Mouse (Mus musculus): ENCODE results near the gene Catsperz. TPM values are rescaled to one million over a fixed set of nuclear protein-coding genes. Genes with fewer than 3 reads are reported as not detected.
A peak's percentile ranks its signal among the peaks of the same experiment; 100 is the strongest.

Gene Catsperz
- polyA plus RNA-seq, 1 experiment from 2014 or later = 1.4 TPM

DNA sequence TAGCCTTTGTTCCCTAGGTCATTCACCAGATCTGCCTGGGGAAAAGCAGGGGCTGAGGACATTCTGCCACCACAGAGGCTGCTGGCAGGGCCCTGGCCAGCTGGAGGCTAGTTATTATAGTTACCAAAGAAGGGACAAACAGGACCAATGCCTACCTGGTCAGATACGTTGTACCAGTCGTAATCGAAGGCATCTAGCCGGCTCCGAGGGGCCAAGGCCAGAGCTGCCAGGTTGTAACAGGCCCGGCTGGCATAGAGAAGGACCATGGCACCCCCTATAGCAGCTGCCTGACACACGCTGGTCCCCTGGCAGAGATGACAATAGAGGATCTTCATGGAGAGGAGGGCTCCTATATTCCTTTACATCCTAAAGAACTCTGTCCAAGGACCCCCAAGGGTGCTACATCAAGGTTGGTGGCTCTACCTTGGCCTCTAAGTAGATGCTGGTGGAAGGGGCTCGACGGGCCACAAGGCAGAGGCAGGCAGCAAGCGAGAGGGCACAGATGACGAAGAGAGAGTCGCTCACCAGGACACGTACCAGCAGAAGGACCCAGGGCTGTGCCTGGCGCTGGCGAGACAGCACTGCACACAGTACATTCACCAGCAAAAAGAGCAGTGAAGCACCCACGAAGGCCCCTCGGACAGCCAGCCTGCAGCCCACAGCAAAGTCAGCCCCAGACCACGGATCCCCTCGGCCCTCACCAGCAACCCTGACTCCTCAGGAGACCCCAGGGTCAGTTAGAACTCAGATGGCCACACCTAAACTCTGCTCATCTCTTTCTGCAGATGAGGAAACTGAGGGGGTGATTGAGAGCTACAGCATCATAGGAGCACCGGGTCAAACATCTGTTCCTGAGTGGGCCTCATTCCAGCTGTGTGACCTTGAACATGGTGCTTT lies 14.2 kb upstream of the Catsperz start:
- Histone ChIP-seq H3K27ac (ENCODE audit: low read length) (no peak overlapping the region), H3K4me2 (ENCODE audit: low read depth, low read length) (no peak overlapping the region), H3K4me3 (ENCODE audit: low read length) (no peak overlapping the region), H3K9ac (ENCODE audit: low read depth, low read length) (no peak overlapping the region), H3K27me3 (replicated peaks; ENCODE audit: control insufficient read depth, insufficient read depth, low read length) (peaks cover 7% of the 10 kb centered on the region), H3K9me3 (ENCODE audit: control insufficient read depth, low read length) (no peaks in the 10 kb centered on the region), H3K36me3 (ENCODE audit: control insufficient read depth, insufficient read depth, low read length) (no peaks in the 10 kb centered on the region), H3K4me1 (ENCODE audit: control insufficient read depth, insufficient read depth, low read length) (peaks cover 20% of the 10 kb centered on the region)
- ATAC-seq = no peak
- 93% methylated on average over 20 of the region's 20 CpGs for WGBS

DNA sequence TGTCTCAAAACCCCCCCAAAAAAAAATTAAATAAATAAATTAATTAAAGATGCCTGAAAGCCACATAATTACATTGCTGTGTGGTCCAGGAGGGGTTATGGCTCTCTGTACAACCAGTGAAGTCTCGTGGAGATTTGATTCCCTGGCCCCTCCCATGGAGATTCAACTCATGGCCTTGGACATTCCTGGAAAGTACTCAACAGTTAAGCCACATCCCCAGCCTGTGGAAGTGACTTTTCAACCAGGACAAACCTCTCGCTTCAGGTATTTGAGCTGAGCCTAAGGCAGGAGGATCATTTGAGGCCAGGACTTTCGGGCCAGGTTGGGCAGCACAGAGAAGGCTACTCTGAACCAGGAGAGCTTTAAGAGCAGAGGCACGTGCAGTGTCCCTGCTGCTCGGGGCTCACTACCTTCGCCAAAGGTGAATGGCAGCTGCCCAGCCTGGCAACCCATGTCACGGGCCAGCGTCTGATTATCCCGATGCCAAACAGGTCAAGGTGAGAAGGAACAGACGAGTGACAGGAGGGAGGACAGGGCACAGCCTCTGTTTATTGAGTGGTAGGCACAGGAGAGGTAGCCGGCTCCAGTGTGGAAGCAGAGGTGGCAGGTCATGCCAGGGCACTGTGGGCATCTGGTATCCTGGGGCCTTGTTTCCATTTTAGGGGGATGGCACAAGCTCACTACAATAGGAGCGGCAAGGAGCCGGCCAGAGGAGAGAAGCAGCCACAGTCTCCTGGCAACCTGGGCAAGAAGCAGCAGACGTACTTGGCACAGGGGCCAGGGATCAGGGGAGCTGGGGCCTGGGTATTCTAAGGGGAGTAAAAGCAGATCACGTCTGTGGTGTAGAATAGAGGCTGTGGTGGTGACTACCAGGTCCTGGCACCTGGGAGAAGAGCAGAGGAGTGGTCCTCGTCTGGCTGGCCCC lies 12.6 kb upstream of the Catsperz start:
- ATAC-seq = no peak
- H3K4me3 ChIP-seq (ENCODE audit: low read length) = no peak overlapping the region
- no peaks in the 10 kb centered on the region for H3K36me3 ChIP-seq (ENCODE audit: control insufficient read depth, insufficient read depth, low read length)
- H3K4me1 ChIP-seq (ENCODE audit: control insufficient read depth, insufficient read depth, low read length) = peaks cover 28% of the 10 kb centered on the region
- H3K27ac ChIP-seq (ENCODE audit: low read length) = no peak overlapping the region
- H3K4me2 ChIP-seq (ENCODE audit: low read depth, low read length) = no peak overlapping the region
- 81% methylated on average over 16 of the region's 16 CpGs for WGBS
- H3K27me3 ChIP-seq (replicated peaks; ENCODE audit: control insufficient read depth, insufficient read depth, low read length) = peaks cover 23% of the 10 kb centered on the region
- H3K9ac ChIP-seq (ENCODE audit: low read depth, low read length) = peak overlapping the region; percentile 23; the same call in 1 of the 2 replicates
- H3K9me3 ChIP-seq (ENCODE audit: control insufficient read depth, low read length) = no peaks in the 10 kb centered on the region

DNA sequence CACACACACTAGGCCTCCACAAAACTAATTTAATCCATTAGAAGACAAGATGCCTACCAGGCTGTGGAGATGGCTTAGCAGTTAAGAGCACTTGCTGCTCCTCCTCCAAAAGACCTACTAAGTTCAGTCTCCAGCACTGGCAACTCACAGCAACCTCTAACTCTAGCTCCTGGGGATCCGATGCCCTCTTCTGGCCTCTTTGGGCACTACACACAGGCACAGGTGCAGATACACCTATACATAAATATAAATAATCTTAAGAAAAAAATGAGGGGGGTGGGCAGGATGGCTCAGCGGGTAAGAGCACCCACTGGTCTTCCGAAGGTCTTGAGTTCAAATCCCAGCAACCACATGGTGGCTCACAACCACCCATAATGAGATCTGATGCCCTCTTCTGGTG lies 11.1 kb upstream of the Catsperz start:
- Histone ChIP-seq H3K4me2 (ENCODE audit: low read depth, low read length) (no peak overlapping the region), H3K9ac (ENCODE audit: low read depth, low read length) (no peak overlapping the region), H3K36me3 (ENCODE audit: control insufficient read depth, insufficient read depth, low read length) (no peaks in the 10 kb centered on the region), H3K4me1 (ENCODE audit: control insufficient read depth, insufficient read depth, low read length) (peaks cover 27% of the 10 kb centered on the region), H3K27me3 (replicated peaks; ENCODE audit: control insufficient read depth, insufficient read depth, low read length) (peaks cover 29% of the 10 kb centered on the region), H3K27ac (ENCODE audit: low read length) (no peak overlapping the region), H3K9me3 (ENCODE audit: control insufficient read depth, low read length) (no peaks in the 10 kb centered on the region), H3K4me3 (ENCODE audit: low read length) (no peak overlapping the region)
- WGBS = 23% methylated on average over 3 of the region's 3 CpGs
- ATAC-seq = no peak

DNA sequence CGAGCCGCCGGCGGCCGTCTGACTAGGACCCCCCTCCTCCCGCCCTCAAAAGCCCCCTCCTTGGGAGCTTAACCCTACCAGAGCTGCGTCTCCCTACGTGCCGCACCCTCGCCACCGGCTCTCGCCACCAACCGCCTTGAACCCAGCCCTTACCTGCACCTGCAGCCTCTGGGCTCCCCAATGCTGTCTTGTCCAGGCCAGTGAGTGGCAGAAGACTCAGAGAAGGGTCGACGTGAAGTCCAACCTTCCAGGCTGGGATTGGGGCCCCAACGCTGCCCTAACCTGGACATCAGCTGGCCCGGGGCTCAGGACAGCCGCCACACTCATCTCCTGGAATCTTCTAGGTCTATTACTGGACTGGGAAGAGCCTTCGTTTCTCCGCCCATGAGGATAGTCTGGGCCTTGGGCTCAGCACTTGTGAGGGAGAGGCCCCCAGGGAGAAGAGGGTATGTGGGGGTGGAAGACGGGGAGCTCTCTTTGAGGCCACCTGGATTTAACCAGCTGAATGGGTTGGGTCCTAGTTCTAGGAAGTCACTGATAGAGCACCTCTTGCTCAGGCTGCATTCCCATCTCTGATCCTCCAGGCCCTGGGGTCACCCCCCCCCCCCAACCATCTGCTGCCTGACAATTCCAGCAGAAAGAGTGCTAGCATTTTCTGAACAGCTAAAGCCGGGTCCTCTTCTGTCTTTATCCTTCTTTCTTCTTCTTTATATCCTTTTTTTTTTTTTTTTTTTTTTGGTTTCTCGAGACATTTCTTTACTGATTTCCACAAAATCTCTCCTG lies 9.2 kb upstream of the Catsperz start, which contains the start of gene Kcnk4:
Gene Kcnk4 (minus strand): TSS at position 321 of the 783 bp plus-strand sequence.
- Histone ChIP-seq H3K4me1 (ENCODE audit: control insufficient read depth, insufficient read depth, low read length) (peaks cover 16% of the 10 kb centered on the region), H3K36me3 (ENCODE audit: control insufficient read depth, insufficient read depth, low read length) (no peaks in the 10 kb centered on the region), H3K9ac (ENCODE audit: low read depth, low read length) (peak within 1 kb of the TSS; percentile 66), H3K4me3 (ENCODE audit: low read length) (peak within 1 kb of the TSS; percentile 48), H3K4me2 (ENCODE audit: low read depth, low read length) (peak within 1 kb of the TSS; percentile 92), H3K9me3 (ENCODE audit: control insufficient read depth, low read length) (no peaks in the 10 kb centered on the region), H3K27ac (ENCODE audit: low read length) (no peak within 1 kb of the TSS), H3K27me3 (replicated peaks; ENCODE audit: control insufficient read depth, insufficient read depth, low read length) (peaks cover 29% of the 10 kb centered on the region)
- WGBS = 11% methylated on average over 23 of the region's 23 CpGs
- ATAC-seq = 0 out of 2 replicates have a peak, but pooled peaks have one; percentile 7

DNA sequence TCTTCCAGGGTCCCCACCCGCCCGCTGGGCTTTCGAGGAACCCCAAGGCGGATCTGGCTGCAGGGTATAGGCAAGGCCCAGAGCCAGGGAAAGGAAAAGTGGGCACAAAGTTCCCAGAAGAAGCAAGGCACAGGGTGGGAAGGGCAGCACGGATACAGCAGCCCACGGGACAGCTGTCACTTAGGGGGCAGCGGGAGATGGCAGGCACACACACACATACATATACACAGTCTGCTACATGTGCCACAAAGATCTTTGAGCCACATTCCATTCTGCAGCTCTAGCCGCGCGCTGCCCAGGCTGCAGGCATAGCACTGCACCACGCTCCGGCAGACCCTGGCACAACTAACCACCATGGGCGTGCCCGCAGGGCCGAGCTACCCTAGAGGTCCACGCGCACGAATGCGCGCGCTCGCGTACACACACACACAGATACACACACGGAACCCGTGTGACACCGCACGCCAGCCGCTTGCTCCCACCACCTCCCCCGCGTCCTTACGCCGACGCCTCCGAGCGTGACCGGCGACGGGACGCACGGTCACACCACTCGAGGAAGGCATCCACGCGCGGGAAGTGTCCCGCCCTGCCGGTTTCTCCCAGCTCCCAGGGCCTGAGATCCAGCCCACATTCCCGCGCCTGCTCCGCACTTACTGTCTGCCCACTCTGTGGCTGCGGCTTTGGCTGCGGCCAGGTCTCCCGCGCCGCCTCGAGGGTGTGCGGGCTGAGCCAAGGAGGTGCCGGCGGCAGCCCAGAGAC lies 8.4 kb upstream of the Catsperz start:
- Histone ChIP-seq H3K9me3 (ENCODE audit: control insufficient read depth, low read length) (no peaks in the 10 kb centered on the region), H3K27me3 (replicated peaks; ENCODE audit: control insufficient read depth, insufficient read depth, low read length) (peaks cover 29% of the 10 kb centered on the region), H3K27ac (ENCODE audit: low read length) (no peak overlapping the region), H3K9ac (ENCODE audit: low read depth, low read length) (peak overlapping the region; percentile 66), H3K4me2 (ENCODE audit: low read depth, low read length) (peak overlapping the region; percentile 92), H3K36me3 (ENCODE audit: control insufficient read depth, insufficient read depth, low read length) (no peaks in the 10 kb centered on the region), H3K4me3 (ENCODE audit: low read length) (peak overlapping the region; percentile 48), H3K4me1 (ENCODE audit: control insufficient read depth, insufficient read depth, low read length) (peaks cover 16% of the 10 kb centered on the region)
- WGBS = 3% methylated on average over 58 of the region's 58 CpGs
- peak; percentile 55 for ATAC-seq

DNA sequence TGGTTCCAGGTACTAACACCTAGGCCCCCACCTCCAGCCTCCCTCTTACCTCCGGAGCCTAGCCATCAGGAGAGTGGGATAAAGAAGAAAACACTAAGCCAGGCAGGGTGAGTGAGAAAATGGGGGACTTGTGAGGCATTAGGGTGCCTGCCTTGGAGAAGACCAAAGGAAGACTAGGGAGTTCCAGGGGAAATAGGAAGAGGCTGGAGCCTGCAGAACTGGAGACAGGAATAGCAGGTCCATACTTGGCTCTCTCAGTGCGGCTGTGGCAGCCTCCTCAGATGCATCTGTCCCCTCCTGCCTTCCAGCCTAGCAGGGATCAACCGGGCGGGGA lies 7.9 kb upstream of the Catsperz start:
- H3K27me3 ChIP-seq (replicated peaks; ENCODE audit: control insufficient read depth, insufficient read depth, low read length) = peaks cover 29% of the 10 kb centered on the region
- ATAC-seq = no peak
- no peaks in the 10 kb centered on the region for H3K9me3 ChIP-seq (ENCODE audit: control insufficient read depth, low read length)
- 0 out of 2 replicates have a peak overlapping the region, but pooled peaks have one; percentile 92 for H3K4me2 ChIP-seq (ENCODE audit: low read depth, low read length)
- no peak overlapping the region for H3K27ac ChIP-seq (ENCODE audit: low read length)
- H3K9ac ChIP-seq (ENCODE audit: low read depth, low read length) = peak overlapping the region; percentile 66; the same call in 1 of the 2 replicates
- WGBS = 31% methylated on average over 4 of the region's 4 CpGs
- peaks cover 12% of the 10 kb centered on the region for H3K4me1 ChIP-seq (ENCODE audit: control insufficient read depth, insufficient read depth, low read length)
- no peak overlapping the region; the same call in 1 of the 2 replicates for H3K4me3 ChIP-seq (ENCODE audit: low read length)
- H3K36me3 ChIP-seq (ENCODE audit: control insufficient read depth, insufficient read depth, low read length) = no peaks in the 10 kb centered on the region

DNA sequence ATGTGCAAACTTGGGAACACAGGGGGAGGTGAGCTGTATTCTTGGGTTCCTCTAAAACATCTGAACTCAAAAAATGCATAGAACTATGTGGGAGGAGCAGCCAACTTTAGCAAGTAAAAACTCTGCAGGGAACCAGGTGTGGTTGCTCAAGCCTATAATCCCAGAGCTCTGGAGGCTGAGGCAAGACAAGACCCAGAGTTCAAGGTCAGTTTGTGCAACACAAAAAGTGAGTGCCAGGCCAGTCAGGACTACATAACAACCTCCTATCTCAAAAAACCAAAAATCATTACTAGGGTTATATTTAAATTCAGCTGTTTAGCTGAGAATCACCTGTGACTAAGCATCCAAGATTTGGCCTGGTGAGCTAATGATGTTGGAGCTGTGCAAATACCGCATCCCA lies 6.8 kb upstream of the Catsperz start:
- WGBS = 53% methylated on average over 1 of the region's 1 CpGs

DNA sequence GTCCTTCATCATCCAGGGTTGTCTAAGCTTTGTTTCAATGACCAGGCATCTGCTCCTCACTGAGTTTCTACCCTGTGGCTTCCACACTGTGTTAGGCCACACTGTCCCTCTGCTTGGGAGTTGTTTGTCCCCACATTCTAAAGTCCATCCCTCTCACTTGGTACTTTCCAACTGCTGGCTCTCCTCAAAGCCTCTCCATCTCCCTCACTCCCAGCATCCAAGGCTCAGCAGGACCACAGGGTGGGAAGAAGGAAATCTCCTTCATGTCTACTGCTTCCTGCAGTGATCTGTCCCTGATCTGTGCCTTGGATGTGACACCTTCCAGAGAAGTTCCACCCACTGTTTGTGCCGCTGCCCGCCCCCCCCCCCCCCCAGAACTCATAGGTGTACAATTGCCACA lies 5.8 kb upstream of the Catsperz start:
- 0% methylated on average over 1 of the region's 2 CpGs for WGBS
- H3K4me3 ChIP-seq (ENCODE audit: low read length) = no peak overlapping the region
- peaks cover 49% of the 10 kb centered on the region for H3K27me3 ChIP-seq (replicated peaks; ENCODE audit: control insufficient read depth, insufficient read depth, low read length)
- no peak for ATAC-seq
- no peak overlapping the region for H3K4me2 ChIP-seq (ENCODE audit: low read depth, low read length)
- no peaks in the 10 kb centered on the region for H3K36me3 ChIP-seq (ENCODE audit: control insufficient read depth, insufficient read depth, low read length)
- no peaks in the 10 kb centered on the region for H3K9me3 ChIP-seq (ENCODE audit: control insufficient read depth, low read length)
- no peak overlapping the region for H3K9ac ChIP-seq (ENCODE audit: low read depth, low read length)
- peaks cover 12% of the 10 kb centered on the region for H3K4me1 ChIP-seq (ENCODE audit: control insufficient read depth, insufficient read depth, low read length)
- no peak overlapping the region for H3K27ac ChIP-seq (ENCODE audit: low read length)

More for the DNA sequence above, 6.8 kb upstream of the Catsperz start:
- Histone ChIP-seq H3K27me3 (replicated peaks; ENCODE audit: control insufficient read depth, insufficient read depth, low read length) (peaks cover 40% of the 10 kb centered on the region), H3K9me3 (ENCODE audit: control insufficient read depth, low read length) (no peaks in the 10 kb centered on the region), H3K4me2 (ENCODE audit: low read depth, low read length) (no peak overlapping the region), H3K4me3 (ENCODE audit: low read length) (no peak overlapping the region), H3K9ac (ENCODE audit: low read depth, low read length) (no peak overlapping the region), H3K36me3 (ENCODE audit: control insufficient read depth, insufficient read depth, low read length) (no peaks in the 10 kb centered on the region), H3K27ac (ENCODE audit: low read length) (no peak overlapping the region), H3K4me1 (ENCODE audit: control insufficient read depth, insufficient read depth, low read length) (peaks cover 12% of the 10 kb centered on the region)
- no peak for ATAC-seq

Data from intestine, embryonic 16.5 days (tissue).